Mouse (Mus musculus): ENCODE measurements at regions not wholly inside any gene's neighbourhood (a gene's known extent, or its start where the extent isn't known, plus 50 kb on each side); places are given as distances from the start of the nearest gene placed in this dataset.

- peak; percentile 49 to 54 for DNase-seq
Measured at GRCm38 (mm10) chr7:90059629-90060301, 70.2 kb upstream of the Picalm start.

- DNase-seq, result peak; percentile 27 to 31
Measured at GRCm38 (mm10) chr7:90060343-90061175, 69.5 kb upstream of the Picalm start.

GRCm38 (mm10) chr7:90061701-90062100 is 68.3 kb upstream of the Picalm start:
- DNase-seq, result no peak

GRCm38 (mm10) chr7:90062874-90063273 is 67.1 kb upstream of the Picalm start:
- DNase-seq, result no peak

GRCm38 (mm10) chr7:90064198-90064597 is 65.8 kb upstream of the Picalm start:
- DNase-seq, result no peak

GRCm38 (mm10) chr7:90065269-90065955 is 64.6 kb upstream of the Picalm start:
- no peak for DNase-seq

GRCm38 (mm10) chr7:90066275-90066674 is 63.7 kb upstream of the Picalm start:
- no peak for DNase-seq

GRCm38 (mm10) chr7:90067961-90068665 is 61.9 kb upstream of the Picalm start:
- DNase-seq, result peak in 1 of 2 experiments; percentile 12

GRCm38 (mm10) chr7:90070267-90070666 is 59.7 kb upstream of the Picalm start:
- no peak for DNase-seq

GRCm38 (mm10) chr7:90073865-90074264 is 56.1 kb upstream of the Picalm start:
- DNase-seq, result no peak

- DNase-seq, result peak in 1 of 2 experiments; percentile 22
Measured at GRCm38 (mm10) chr7:90074592-90074991, 55.4 kb upstream of the Picalm start.

- no peak for DNase-seq
Measured at GRCm38 (mm10) chr7:90077565-90077964, 52.4 kb upstream of the Picalm start.

GRCm38 (mm10) chr7:90080083-90080772 is 49.8 kb upstream of the Picalm start:
- DNase-seq, result no peak

Data from B cell, adult 2 months (primary cell).